Mouse (Mus musculus) embryonic stem cell, embryonic (primary cell): Measurements from ENCODE around the gene Sprr2b.
"Not testable (repeated sequence)": the region's sequence is repeated elsewhere in the genome, so short reads cannot be mapped to it uniquely, and the experiment has no call there.

Source experiments
- CTCF ChIA-PET, 4 experiments: fragments of 300-600 bp in 2 of 4; fragments of 350-600 bp in 2 of 4; sonication (Branson Sonifier 250); formaldehyde crosslinking; loops; one replicate each; lab custom pipeline; 2022; ENCODE audit warnings: inconsistent platforms in 2 of 4; lab: Charles Lee
- POLR2A ChIA-PET, 4 experiments: fragments of 300-600 bp in 2 of 4; fragments of 350-600 bp in 2 of 4; sonication (Branson Sonifier 250); formaldehyde crosslinking; loops; one replicate each; lab custom pipeline; 2022; ENCODE audit warnings: antibody characterized with exemption in 4 of 4, inconsistent platforms in 1 of 4; lab: Charles Lee

The Sprr2b gene

GRCm38 (mm10) chr3:92316320-92316719 lies at the start of gene Sprr2b:
Gene Sprr2b (plus strand): TSS chr3:92316620.
- CTCF ChIA-PET, result no interaction called here

GRCm38 (mm10) chr3:92271414-92271985 lies 44.9 kb upstream of the Sprr2b start:
- CTCF ChIA-PET, POLR2A ChIA-PET: not testable (repeated sequence)

More at GRCm38 (mm10) chr3:92316320-92316719, at the start of gene Sprr2b:
- POLR2A ChIA-PET, result no interaction called here

DNA sequence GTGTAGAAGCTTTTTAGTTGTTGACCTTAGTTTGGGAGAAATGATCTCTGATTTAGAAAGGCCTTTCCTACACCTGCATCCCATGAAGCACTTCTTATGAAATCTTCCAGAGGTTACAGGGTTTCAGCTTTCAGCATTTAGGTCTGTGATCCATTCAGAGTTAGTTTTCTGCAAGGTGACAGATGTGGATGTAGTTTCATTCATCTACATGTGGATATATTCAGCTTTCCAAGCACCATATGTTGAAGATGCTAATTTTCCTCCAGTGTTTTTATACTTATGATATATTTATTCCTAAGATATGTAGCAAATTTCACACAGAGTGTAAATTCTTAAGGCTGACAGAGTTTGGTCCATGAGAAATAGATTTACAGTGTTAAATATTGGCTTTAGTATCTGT lies 42.9 kb upstream of the Sprr2b start:
- CTCF ChIA-PET, POLR2A ChIA-PET: not testable (repeated sequence)

- CTCF ChIA-PET, POLR2A ChIA-PET: not testable (repeated sequence)
Measured at GRCm38 (mm10) chr3:92274018-92274417, 42.4 kb upstream of the Sprr2b start.

DNA sequence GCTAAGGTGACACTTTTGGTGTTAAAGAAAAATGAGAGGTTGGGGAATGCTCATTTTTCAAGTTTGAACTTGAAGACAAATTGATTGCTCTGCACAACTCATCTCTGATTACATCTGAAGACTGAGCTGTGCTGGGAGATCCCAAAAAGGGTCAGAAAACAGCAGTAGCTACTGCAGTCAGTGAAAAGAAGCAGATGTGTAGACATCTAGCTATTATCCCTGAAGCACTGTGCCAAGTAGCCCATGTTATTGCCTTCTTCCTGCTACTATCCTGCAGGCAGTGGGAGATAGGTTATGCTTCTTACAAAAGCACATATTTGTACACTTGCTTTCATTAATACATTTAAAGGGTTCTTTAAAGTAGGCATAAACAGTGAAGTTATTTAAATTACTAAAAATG lies 36.8 kb upstream of the Sprr2b start:
- CTCF ChIA-PET, POLR2A ChIA-PET: not testable (repeated sequence)

DNA sequence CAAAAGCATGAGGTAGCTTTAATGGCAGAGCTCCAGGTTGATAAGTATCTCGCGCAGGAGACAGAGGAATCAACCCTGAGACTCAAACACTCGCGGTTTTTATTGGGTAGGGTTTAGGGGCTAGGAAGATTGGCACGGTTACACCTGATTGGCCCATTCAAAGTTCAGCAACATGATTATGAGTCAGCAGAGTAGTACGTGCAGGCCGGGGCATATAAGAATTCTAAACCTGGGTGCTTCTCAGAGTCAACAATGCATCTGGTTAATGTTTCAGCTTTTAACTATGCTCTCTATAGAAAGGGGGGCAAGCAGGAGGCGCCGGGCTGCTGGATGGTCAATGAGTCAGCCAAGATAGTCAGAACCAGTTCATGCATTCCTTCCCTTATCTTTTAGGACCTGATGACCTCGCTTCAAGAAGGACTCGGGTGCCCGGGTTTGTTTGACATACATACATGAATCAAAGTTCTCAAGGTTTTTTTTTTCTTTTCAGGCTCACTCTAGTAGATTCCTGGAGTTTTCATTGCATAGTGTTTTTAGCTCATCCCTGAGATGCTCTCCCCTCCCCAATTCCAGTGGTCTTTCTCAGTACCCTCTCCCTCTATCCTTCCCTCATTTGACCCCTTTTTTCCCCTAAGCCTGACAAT lies 35.3 kb upstream of the Sprr2b start:
- CTCF ChIA-PET, POLR2A ChIA-PET: not testable (repeated sequence)

- CTCF ChIA-PET, POLR2A ChIA-PET: not testable (repeated sequence)
Measured at GRCm38 (mm10) chr3:92285101-92285500, 31.3 kb upstream of the Sprr2b start, which contains the start of gene Sprr2a3. Gene Sprr2a3 (plus strand): TSS chr3:92285417.

GRCm38 (mm10) chr3:92288489-92288888 lies 27.9 kb upstream of the Sprr2b start:
- POLR2A ChIA-PET, result not testable (repeated sequence)

DNA sequence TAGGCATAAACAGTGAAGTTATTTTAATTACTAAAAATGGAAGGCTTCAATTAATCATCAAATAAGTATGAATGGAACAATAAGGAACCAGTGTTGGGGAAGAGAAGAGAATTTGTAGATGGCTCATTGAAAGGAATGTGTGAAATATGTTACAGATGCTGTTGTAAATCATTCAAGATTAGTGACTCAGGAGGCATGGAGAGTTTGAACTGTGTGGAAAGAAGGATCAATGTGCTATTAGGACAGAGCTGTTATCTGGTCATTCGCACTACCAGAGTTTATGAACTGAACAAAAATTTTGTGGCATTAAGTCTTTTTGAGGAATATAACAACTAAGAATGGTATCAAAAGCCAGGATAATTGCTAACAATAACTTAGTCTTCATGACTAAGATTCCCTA lies 9.0 kb upstream of the Sprr2b start:
- POLR2A ChIA-PET, result no interaction called here

More at GRCm38 (mm10) chr3:92288489-92288888, 27.9 kb upstream of the Sprr2b start:
- CTCF ChIA-PET, result not testable (repeated sequence)

GRCm38 (mm10) chr3:92317384-92317783 lies 964 bp downstream of the Sprr2b start:
- ChIA-PET CTCF (no interaction called here), POLR2A (no interaction called here)

More for the DNA sequence above, 9.0 kb upstream of the Sprr2b start:
- CTCF ChIA-PET, result no interaction called here

DNA sequence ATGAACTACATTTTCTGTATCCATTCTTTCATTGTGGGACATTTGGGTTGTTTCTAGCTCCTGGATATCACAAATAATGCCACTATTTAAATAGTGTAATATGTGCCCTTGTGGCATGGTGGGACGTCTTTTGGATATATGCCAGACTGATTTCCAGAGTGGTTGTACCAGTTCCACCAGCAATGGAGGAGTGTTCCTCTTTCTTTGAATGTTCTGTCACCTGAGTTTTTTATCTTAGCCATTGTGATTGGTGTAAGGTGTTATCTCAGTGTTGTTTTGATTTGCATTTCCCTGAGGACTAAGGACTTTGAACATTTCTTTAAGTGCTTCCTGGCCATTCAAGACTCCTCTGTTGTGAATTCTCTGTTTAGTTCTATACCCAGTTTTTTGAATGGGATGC lies 19.9 kb downstream of the Sprr2b start:
- CTCF ChIA-PET, result no interaction called here
- POLR2A ChIA-PET, result no interaction called here

DNA sequence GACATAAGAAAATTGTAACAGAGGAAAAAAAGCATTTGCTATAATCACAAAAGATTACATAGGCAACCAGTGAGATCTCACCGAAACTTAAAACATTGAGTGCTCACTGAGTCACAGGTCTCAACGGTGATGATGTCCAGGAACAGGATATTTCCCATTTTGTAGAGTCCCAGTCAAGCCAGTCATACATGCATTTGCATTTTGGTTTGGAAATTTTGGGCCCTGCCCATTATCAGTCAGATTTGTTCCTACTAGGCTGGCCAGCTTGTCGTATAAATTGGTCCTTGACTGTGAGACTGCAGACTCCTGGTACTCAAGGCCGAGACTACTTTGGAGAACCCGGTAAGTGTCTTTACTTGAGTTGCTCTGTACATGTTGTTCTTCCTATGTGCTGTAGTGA lies 22.4 kb downstream of the Sprr2b start, which contains the start of gene Sprr2d:
TSS of gene Sprr2d (plus strand) at position 301 of the 400 bp plus-strand sequence.
- ChIA-PET POLR2A (no interaction called here), CTCF (no interaction called here)

- ChIA-PET CTCF (no interaction called here), POLR2A (no interaction called here)
Measured at GRCm38 (mm10) chr3:92351843-92352242, 35.4 kb downstream of the Sprr2b start, which contains the start of gene Sprr2e. Gene Sprr2e (plus strand): TSS chr3:92352143.

DNA sequence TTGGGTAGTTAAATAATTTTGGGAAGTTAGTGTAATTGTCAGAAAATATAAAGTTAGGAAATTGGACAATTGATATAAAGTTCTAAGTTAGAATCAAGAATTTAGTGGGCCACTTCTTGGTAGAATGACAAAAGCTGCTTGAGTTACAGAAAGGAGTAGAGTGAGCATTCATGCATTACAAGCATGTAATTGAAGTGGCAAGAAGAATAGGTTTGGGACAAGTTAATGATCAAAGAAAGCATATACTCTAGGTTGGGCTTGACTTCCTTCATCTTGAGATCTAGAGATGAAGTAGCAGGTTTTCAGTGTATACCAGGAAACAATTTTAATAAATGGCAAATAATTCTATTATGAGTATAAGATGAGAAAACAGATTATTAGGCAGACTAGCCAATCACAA lies 45.2 kb downstream of the Sprr2b start:
- CTCF ChIA-PET, result no interaction called here
- POLR2A ChIA-PET, result no interaction called here

DNA sequence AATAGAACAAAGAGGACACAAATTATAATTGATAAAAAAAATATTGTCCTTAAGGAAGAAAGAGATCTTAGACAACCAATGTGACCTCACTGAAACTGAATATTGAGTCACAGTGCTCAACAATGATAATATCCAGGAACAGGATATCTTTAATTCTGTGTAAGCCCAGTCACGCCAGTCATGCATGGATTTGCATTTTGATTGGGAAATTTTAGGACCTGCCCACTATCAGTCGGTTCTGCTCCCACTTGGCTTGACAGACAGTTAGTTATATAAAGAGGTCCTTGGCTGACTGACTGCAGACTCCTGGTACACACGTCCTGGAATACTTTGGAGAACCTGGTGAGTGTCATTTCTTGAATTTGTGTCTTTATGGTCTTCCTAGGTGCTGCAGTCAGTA lies 48.5 kb downstream of the Sprr2b start, which contains the start of gene Sprr2f:
TSS of gene Sprr2f (plus strand) at position 301 of the 400 bp plus-strand sequence.
- POLR2A ChIA-PET, result no interaction called here
- CTCF ChIA-PET, result no interaction called here
